Mouse (Mus musculus) forebrain, postnatal 0 days (tissue): Measurements from ENCODE around the gene Tent4b. TPM values are rescaled to one million over a fixed set of nuclear protein-coding genes. Genes with fewer than 3 reads are reported as not detected.

Experiments used
- ATAC-seq: fragments of 200-750 bp; cut with Nextera tagmentation; 2 replicates; pipeline ENCODE4 v1.8.0; 2017; ENCODE audit warnings: mild to moderate bottlenecking, moderate library complexity
- DNase-seq: peaks from one replicate; pipeline ENCODE4 v3.0.0-alpha.2; 2015
- H3K27ac ChIP-seq: fragments of 300-500 bp; sonication (generic); 2 replicates; pipeline ENCODE4 v1.5.1; 2014; ENCODE audit warnings: low read depth, mild to moderate bottlenecking, antibody characterized with exemption, low read length, moderate library complexity, mixed read lengths
- H3K27me3 ChIP-seq: fragments of 300-500 bp; sonication (generic); 2 replicates; pipeline ENCODE4 v1.6.1; 2014; ENCODE audit warnings: mild to moderate bottlenecking, low read length, mixed read lengths; ENCODE audit not compliant: insufficient read depth
- H3K36me3 ChIP-seq: fragments of 300-500 bp; sonication (generic); 2 replicates; pipeline ENCODE4 v1.6.1; 2014; ENCODE audit warnings: mild to moderate bottlenecking, moderate library complexity; ENCODE audit not compliant: insufficient read depth
- H3K4me1 ChIP-seq: fragments of 300-500 bp; sonication (generic); 2 replicates; pipeline ENCODE4 v1.6.1; 2014; ENCODE audit warnings: antibody characterized with exemption; ENCODE audit not compliant: insufficient read depth
- H3K4me2 ChIP-seq: fragments of 300-500 bp; sonication (generic); 2 replicates; pipeline ENCODE4 v1.6.1; 2014; ENCODE audit warnings: low read depth, mild to moderate bottlenecking, moderate library complexity
- H3K4me3 ChIP-seq: fragments of 300-500 bp; sonication (generic); 2 replicates; pipeline ENCODE4 v1.5.1; 2014; ENCODE audit warnings: low read depth, low read length, mixed read lengths
- H3K9ac ChIP-seq: fragments of 300-500 bp; sonication (generic); 2 replicates; pipeline ENCODE4 v1.6.1; 2014; ENCODE audit warnings: mild to moderate bottlenecking
- H3K9me3 ChIP-seq: fragments of 300-500 bp; sonication (generic); 2 replicates; pipeline ENCODE4 v1.6.1; 2016; ENCODE audit warnings: low read length
- CTCF ChIP-seq: sonication (generic); IDR thresholded peaks from 2 replicates; pipeline ENCODE4 v1.5.1; 2016; ENCODE audit warnings: antibody characterized with exemption, control low read depth, low read depth
- WGBS: fragments of 180-500 bp; shearing (Covaris S2); extraction: QIAGEN DNeasy Blood & Tissue Kit; methylation state at CpG from one replicate; pipeline ENCODE4 v1.1.7; 2014; 5-methylcytosine and 5-hydroxymethylcytosine counted together
- polyA plus RNA-seq: library from polyadenylated mRNA; unstranded; fragments of >200 nt; fragmentation: Nextera tagmentation; extraction: Ambion mirVana; gene quantifications from 2 replicates; pipeline ENCODE4 v1.2.1, GENCODE M21; 2015
- total RNA-seq: library from RNA; depleted of rRNA; stranded (reverse); fragments of >200 nt; gene quantifications from 2 replicates; pipeline ENCODE4 v1.2.3, GENCODE M21; 2014

Tent4b gene
- total and polyA plus RNA-seq, 2 experiments from 2014 or later, result 6.8 to 36.7 TPM

DNA sequence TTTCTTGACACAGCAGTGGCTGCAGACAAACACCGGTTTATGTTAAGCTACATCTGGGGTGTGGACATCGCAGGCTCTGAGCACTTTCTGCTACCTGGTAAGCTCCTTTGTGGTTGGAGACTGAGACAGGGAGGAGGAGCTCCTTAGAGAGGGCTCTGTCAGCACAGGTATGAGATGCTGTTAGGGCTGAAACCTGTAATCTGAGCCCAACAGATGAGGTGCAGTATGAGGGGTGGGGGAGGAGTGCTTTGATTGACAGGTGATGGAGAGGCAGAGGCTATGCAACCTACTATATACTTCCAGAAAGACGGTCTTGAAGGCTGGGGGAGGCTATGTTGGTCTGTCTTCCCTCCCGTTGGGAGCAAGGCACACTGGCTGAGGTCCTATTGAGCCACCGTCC lies 80.2 kb downstream of the Tent4b start:
- Histone ChIP-seq H3K9me3 (no peaks in the 10 kb centered on the region), H3K4me1 (no peaks in the 10 kb centered on the region), H3K27ac (no peak overlapping the region), H3K4me3 (no peak overlapping the region), H3K9ac (no peak overlapping the region), H3K4me2 (no peak overlapping the region), H3K36me3 (no peaks in the 10 kb centered on the region), H3K27me3 (no peaks in the 10 kb centered on the region)
- DNase-seq (no peak), ATAC-seq (no peak)
- TF ChIP-seq CTCF, result no peak
- 66% methylated on average over 5 of the region's 5 CpGs for WGBS

GRCm38 (mm10) chr8:88279670-88280069 lies 80.7 kb downstream of the Tent4b start:
- H3K9ac ChIP-seq, result no peak overlapping the region
- no peak overlapping the region for H3K4me2 ChIP-seq
- no peaks in the 10 kb centered on the region for H3K4me1 ChIP-seq
- no peak overlapping the region for H3K4me3 ChIP-seq
- H3K27me3 ChIP-seq, result no peaks in the 10 kb centered on the region
- no peak overlapping the region for H3K27ac ChIP-seq
- ATAC-seq (no peak), DNase-seq (no peak)
- 85% methylated on average over 6 of the region's 6 CpGs for WGBS
- no peaks in the 10 kb centered on the region for H3K9me3 ChIP-seq
- no peak for TF ChIP-seq CTCF
- H3K36me3 ChIP-seq, result no peaks in the 10 kb centered on the region

GRCm38 (mm10) chr8:88280904-88281303 lies 81.9 kb downstream of the Tent4b start:
- TF ChIP-seq CTCF, result no peak
- H3K4me1 ChIP-seq, result no peaks in the 10 kb centered on the region
- no peak overlapping the region for H3K27ac ChIP-seq
- WGBS, result 65% methylated on average over 7 of the region's 7 CpGs
- H3K9ac ChIP-seq, result no peak overlapping the region
- ATAC-seq, result no peak
- H3K4me2 ChIP-seq, result no peak overlapping the region
- no peaks in the 10 kb centered on the region for H3K9me3 ChIP-seq
- no peak for DNase-seq
- no peak overlapping the region for H3K4me3 ChIP-seq
- no peaks in the 10 kb centered on the region for H3K27me3 ChIP-seq
- no peaks in the 10 kb centered on the region for H3K36me3 ChIP-seq

GRCm38 (mm10) chr8:88282684-88283083 lies 83.7 kb downstream of the Tent4b start:
- TF ChIP-seq CTCF, result no peak
- ATAC-seq, result no peak
- no peak for DNase-seq
- WGBS, result 67% methylated on average over 8 of the region's 8 CpGs
- Histone ChIP-seq H3K4me1 (no peaks in the 10 kb centered on the region), H3K4me2 (no peak overlapping the region), H3K36me3 (no peaks in the 10 kb centered on the region), H3K27me3 (no peaks in the 10 kb centered on the region), H3K9ac (no peak overlapping the region), H3K27ac (no peak overlapping the region), H3K4me3 (no peak overlapping the region), H3K9me3 (no peaks in the 10 kb centered on the region)

GRCm38 (mm10) chr8:88283243-88284115 lies 84.5 kb downstream of the Tent4b start:
- ATAC-seq, result no peak
- no peak overlapping the region for H3K4me3 ChIP-seq
- no peak overlapping the region for H3K27ac ChIP-seq
- no peak overlapping the region for H3K9ac ChIP-seq
- WGBS, result 88% methylated on average over 13 of the region's 13 CpGs
- no peak overlapping the region for H3K4me2 ChIP-seq
- H3K36me3 ChIP-seq, result no peaks in the 10 kb centered on the region
- no peaks in the 10 kb centered on the region for H3K27me3 ChIP-seq
- DNase-seq, result no peak
- no peaks in the 10 kb centered on the region for H3K4me1 ChIP-seq
- no peaks in the 10 kb centered on the region for H3K9me3 ChIP-seq
- no peak for TF ChIP-seq CTCF

GRCm38 (mm10) chr8:88284738-88285137 lies 85.7 kb downstream of the Tent4b start:
- Histone ChIP-seq H3K27me3 (no peaks in the 10 kb centered on the region), H3K4me1 (no peaks in the 10 kb centered on the region), H3K36me3 (no peaks in the 10 kb centered on the region), H3K9me3 (no peaks in the 10 kb centered on the region), H3K4me2 (no peak overlapping the region), H3K9ac (no peak overlapping the region), H3K27ac (no peak overlapping the region), H3K4me3 (no peak overlapping the region)
- DNase-seq (no peak), ATAC-seq (no peak)
- no peak for TF ChIP-seq CTCF
- whole genome bisulfite sequencing, result 55% methylated on average over 7 of the region's 7 CpGs

- TF ChIP-seq CTCF, result no peak
- H3K4me1 ChIP-seq, result no peaks in the 10 kb centered on the region
- H3K36me3 ChIP-seq, result no peaks in the 10 kb centered on the region
- H3K27ac ChIP-seq, result no peak overlapping the region
- no peak overlapping the region for H3K4me2 ChIP-seq
- DNase-seq (no peak), ATAC-seq (no peak)
- WGBS, result 86% methylated on average over 8 of the region's 8 CpGs
- no peaks in the 10 kb centered on the region for H3K27me3 ChIP-seq
- no peaks in the 10 kb centered on the region for H3K9me3 ChIP-seq
- H3K4me3 ChIP-seq, result no peak overlapping the region
- H3K9ac ChIP-seq, result no peak overlapping the region
These were observed 86.7 kb downstream of the Tent4b start for GRCm38 (mm10) chr8:88285469-88286356.
